Mouse (Mus musculus) WW6 (cell line): ENCODE data around the gene Lep.

Source experiments
- DNase-seq: peaks from one replicate; pipeline ENCODE4 v3.0.0-alpha.2; 2013; ENCODE audit warnings: low read depth, low spot score

Lep gene

GRCm38 (mm10) chr6:29117417-29118104 lies 57.5 kb downstream of the Lep start:
- no peak for DNase-seq

- no peak for DNase-seq
Observed at GRCm38 (mm10) chr6:29118231-29118630, 58.2 kb downstream of the Lep start.

GRCm38 (mm10) chr6:29118963-29119362 lies 58.9 kb downstream of the Lep start:
- no peak for DNase-seq

- no peak for DNase-seq
Observed at GRCm38 (mm10) chr6:29119990-29120389, 60.0 kb downstream of the Lep start.
